Mouse (Mus musculus) brain, embryonic 14.5 days (tissue): ENCODE results near the gene Lin7b. TPM values are rescaled to one million over a fixed set of nuclear protein-coding genes. Genes with fewer than 3 reads are reported as not detected.
"Not testable (repeated sequence)": the region's sequence is repeated elsewhere in the genome, so short reads cannot be mapped to it uniquely, and the experiment has no call there.

Source experiments
- DNase-seq: peaks from one replicate; pipeline ENCODE4 v3.0.0-alpha.2; 2011; ENCODE audit warnings: low read depth
- CTCF ChIP-seq: fragments of 200-500 bp; IDR thresholded peaks from 2 replicates; pipeline ENCODE4 v1.5.1; 2012; ENCODE audit warnings: inconsistent platforms, mild to moderate bottlenecking, moderate library complexity, borderline replicate concordance; ENCODE audit not compliant: insufficient read depth, insufficient read length; ENCODE audit errors: extremely low read depth
- POLR2A ChIP-seq: fragments of 200-500 bp; IDR thresholded peaks from 2 replicates; pipeline ENCODE4 v1.6.1; 2012; ENCODE audit warnings: mild to moderate bottlenecking, inconsistent platforms, borderline replicate concordance; ENCODE audit not compliant: poor library complexity, insufficient read depth, insufficient read length, severe bottlenecking; ENCODE audit errors: extremely low read depth
- polyA plus RNA-seq: library from polyadenylated mRNA; depleted of rRNA; stranded (reverse); fragments of >200 nt; gene quantifications from 2 replicates; pipeline ENCODE4 v1.2.3, GENCODE M21; 2012

The Lin7b gene
- polyA plus RNA-seq, 1 experiment, result 17.6 TPM

DNA sequence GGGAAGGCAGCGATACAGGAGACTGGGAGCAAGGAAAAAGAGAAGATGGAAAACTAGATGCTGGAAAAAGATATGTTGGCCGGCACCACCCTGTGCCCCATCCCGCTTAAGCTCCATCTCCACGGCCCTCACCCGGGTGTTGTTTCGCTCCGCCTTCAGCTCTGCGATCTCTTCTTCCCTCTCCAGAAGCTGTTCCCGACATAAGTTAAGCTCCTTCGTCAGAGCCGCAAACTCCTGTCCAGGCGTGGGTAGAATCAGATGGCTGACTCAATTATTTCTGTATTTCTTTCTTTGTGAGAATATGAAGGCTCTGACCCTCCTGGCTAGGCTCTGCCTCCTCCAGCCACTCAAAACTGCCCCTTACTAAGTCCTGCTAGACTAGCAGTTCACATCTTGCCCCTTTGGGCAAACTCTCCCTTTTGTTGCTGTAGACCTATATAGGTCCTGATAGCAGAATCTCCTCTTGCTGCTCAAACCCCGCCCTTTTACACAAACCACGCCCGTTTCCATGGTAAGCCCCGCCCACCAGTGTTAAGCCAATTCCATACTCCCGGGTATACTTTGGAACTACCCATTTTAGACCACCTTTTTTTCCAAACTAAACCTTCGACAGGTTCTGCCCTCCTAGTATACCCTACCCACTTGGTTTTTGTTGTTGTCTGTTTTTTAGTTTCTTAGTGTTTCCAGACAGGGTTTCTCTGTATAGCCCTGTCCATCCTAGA lies 9.8 kb downstream of the Lin7b start:
- no peak for DNase-seq
- TF ChIP-seq CTCF, result no peak
- TF ChIP-seq POLR2A, result no peak

DNA sequence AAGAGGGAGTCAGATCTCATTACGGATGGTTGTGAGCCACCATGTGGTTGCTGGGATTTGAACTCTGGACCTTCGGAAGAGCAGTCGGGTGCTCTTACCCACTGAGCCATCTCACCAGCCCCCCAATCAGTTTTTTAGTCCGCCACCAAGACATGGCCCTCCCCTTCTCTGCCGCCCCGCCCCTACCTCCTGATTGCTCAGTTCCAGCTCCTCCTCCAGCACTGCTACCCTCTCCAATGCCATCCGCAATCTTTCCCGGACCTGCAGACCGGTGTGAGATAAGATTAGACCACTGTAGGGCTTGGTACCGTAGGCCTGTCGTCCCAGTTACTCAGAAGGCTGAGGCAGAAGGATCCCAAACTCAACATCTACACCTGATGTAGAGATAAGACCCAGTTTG lies 11.3 kb downstream of the Lin7b start:
- not testable (repeated sequence) for DNase-seq

DNA sequence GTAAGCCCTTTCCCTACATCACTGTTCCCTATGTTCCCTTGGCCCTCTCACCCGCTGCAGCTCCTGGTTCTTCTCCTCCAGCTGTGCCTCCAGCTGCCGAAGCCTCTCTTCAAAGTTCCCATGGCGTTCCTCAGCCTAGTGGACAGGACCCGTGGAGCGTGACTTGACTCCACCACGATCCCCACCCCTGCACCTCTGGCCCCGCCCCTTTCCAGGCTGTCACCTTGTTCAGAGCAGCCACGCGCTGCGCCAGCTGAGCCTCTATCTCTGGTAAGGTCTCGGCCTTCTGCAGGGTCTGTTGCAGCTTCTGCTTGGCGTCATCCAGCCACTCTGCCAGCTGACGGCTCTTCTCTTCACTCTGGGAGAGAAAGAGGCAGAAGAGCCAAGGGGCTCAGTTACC lies 14.3 kb downstream of the Lin7b start:
- no peak for DNase-seq

DNA sequence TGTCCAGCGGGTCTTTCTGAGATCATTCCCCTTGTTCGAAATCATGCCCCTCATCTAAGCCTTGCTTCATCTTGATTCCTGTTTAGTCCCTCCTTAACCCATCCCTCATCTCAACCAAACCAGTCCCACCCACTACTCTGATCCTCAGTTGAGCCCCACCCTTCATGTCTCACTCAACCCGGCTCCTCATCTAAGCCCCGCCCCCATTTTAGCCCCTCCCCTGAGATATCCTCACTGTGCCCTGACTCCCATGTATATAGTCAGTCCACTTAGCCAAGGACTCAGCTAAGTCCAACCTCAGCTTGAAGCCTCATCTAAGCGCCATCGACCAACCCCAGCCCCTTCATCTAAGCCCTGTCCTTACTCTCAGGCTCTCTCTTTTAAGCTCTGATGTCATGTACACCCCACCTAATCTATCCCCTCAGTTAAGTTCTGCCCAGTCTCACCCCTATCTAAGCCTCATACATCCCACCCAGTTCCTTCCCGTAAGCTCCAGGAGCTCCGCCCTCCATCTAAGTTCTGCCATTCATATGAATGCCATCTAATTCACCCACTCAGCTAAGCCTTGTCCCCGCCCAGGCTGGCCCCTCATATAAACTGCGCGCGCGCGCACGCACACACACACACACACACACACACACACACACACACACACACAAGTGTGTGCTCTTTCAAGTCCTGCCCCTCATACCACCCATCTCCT lies 14.9 kb downstream of the Lin7b start:
- no peak for TF ChIP-seq CTCF
- TF ChIP-seq POLR2A, result no peak
- DNase-seq, result no peak

More for the DNA sequence above, 14.3 kb downstream of the Lin7b start:
- TF ChIP-seq POLR2A, result no peak
- TF ChIP-seq CTCF, result no peak

DNA sequence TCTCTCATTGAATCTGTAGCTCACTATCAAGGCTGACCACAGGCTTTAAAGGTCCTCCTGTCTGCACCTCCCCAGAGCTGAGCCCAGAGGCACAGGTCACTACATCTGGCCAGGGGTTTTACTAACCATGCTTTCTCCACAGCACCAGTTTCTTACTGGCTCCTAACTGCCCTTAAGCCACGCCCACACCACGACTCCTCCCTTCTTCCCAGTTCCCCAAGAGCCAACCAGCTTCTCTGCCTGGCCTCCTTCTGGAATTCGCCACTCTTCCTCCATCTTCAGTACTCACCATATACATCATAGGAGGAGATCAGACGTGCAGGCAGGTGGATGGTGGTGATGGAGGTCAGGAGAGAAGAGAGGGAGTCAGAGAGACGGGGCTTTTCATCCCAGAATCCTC lies 17.3 kb downstream of the Lin7b start:
- no peak for DNase-seq
- no peak for TF ChIP-seq CTCF
- no peak for TF ChIP-seq POLR2A

DNA sequence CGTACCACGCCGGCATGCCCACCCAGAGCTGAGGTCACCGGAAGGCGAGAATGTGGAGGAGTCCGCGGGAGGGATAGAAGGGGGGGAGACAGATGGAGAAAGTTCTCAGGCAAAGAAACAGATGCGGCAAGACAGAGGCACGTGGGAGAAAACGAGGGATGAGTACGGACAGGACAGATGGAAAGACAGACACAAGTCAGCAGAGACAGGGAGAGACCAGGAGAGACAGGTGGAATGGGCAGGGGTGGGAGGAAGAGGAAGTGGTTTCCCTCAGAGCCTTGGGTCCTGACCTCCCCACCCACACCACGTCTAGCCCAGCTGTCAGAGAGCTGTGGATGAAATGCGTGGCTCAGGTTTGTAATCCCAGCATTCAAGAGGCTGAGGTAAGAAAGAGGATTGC lies 23.5 kb downstream of the Lin7b start:
- TF ChIP-seq POLR2A, result no peak
- no peak for TF ChIP-seq CTCF
- DNase-seq, result no peak

DNA sequence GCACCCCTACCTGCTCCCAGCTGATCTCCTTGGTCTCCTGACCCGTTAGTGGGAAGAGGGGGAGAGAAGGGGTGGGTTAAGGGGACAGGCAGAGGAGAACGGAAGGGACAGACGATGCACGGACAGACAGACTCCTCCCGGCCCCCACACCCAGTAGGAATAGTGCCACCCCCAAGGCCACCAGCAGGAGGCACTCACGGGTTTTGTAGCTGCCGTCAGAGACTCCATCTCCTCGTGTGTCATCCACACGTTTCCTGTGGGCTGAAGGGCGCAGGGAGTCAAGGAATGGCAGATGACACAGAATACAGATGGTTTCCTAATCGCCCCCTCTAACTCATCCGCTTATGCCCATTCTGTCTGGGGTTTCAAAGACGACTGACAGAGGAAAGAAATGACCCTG lies 26.8 kb downstream of the Lin7b start:
- TF ChIP-seq POLR2A (no peak), CTCF (peak; percentile 28; the same call in 1 of the 2 replicates)
- no peak for DNase-seq

DNA sequence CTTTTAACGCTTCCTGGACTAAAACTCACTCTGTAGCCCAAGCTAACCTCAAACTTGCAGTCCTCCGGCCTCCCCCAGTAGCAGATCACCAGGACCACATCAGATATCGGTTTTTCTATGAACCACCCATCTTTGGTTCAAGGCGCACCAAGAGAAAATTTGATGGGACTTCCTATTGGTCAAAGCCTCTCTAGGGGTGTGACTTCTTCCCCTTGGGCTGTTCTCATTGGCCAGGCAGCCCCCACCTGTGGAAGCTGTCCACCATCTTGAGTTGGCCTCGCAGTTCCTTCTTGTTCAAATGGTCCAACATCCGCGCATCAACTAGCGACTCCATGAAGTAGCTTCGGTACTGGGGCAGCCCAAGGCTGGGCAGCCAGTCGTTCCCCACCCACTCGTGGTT lies 28.3 kb downstream of the Lin7b start:
- TF ChIP-seq CTCF (no peak), POLR2A (no peak)
- no peak for DNase-seq

DNA sequence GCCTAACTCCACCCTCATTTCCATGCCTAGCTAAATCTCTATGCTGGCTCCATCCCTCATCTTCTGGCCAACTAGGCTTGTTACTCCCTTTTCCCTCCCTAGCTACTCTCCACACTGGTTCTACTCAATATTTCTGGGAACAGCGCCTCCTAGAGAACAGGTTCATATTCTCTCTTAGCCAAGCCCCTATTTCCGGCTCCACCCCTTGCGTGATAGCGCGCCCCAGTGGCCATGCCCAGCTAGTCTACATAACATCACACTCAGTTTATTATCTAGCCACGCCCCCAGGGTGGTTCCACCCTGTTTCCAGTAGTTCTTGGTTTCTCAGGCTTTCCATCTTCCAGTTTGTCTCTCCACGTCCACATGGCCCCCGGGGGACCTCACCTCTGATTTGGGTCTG lies 29.1 kb downstream of the Lin7b start:
- peak; percentile 78 for DNase-seq
- TF ChIP-seq CTCF (peak; percentile 49; the same call in 1 of the 2 replicates), POLR2A (no peak)

DNA sequence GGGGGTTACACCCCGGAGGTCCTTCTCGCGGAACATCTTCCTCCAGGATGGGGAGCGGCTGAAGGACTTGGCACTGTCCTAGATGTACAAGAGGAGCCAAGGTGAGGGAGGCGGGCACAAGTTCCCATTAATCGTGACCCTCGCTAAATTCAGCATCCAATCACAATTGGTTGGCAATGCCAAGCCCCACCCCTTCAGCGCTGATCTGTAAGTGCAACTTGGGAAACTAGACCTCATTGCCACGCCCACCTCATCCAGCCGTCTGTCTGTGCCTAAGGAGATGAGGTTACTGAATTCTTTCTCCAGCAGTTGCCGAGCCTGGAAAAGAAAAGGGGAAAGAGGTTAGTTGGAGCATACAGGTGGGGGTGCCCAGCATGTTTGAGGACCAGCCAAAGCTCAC lies 29.7 kb downstream of the Lin7b start:
- TF ChIP-seq POLR2A (no peak), CTCF (no peak)
- peak; percentile 79 for DNase-seq

DNA sequence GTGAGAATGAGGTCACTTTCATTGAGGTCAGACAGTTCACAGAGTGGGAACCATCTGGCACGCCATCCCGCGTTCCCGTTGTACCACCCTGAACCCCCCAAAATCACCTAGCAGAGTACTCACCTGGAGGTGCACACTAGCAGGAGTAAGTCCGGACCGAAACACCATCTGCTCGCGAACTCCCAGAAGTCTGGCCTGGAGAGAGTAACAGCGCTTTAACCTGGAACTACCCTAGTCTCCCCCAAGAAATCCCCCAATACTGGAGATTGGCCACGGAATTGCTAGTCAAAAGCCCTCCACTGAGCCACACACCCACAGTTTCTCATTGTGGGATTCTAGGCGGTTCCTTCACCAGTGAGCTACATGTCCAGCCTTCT lies 30.3 kb downstream of the Lin7b start:
- DNase-seq, result no peak
- TF ChIP-seq CTCF (no peak), POLR2A (no peak)

DNA sequence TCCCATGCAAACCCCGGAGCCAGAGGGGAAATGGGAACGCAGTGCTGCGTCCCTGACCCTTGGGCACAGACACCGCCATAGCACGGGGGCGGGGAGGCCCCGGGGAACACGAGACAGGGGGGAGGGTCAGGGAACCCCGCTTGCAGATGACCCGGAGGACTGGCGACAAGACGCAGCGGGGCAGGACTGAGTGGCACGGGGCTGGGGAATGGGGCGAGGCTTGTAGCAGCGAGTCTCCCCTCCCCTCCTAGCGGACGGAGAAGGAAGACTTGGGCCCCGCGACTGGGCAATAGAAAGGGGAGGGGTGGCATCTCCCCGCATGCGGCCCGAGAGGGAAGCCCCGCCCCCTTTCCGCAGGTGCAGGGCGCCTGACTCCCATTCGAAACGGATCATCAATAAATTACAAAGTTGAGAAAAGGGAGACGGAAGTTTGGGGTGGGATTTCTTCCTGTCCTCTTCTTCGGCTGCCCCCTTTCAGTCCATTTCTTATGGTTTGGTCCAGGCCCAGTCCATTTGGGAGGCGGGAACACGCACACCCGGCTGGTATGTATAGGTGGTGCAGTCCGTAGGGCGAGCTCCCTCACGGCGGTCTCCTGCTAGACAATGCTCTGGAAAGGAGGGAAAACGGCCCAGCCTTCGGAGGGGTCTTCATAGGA lies 30.8 kb downstream of the Lin7b start:
- DNase-seq, result peak; percentile 93
- TF ChIP-seq POLR2A, result peak; percentile 16; the same call in 1 of the 2 replicates
- TF ChIP-seq CTCF, result peak; percentile 44; the same call in 1 of the 2 replicates

DNA sequence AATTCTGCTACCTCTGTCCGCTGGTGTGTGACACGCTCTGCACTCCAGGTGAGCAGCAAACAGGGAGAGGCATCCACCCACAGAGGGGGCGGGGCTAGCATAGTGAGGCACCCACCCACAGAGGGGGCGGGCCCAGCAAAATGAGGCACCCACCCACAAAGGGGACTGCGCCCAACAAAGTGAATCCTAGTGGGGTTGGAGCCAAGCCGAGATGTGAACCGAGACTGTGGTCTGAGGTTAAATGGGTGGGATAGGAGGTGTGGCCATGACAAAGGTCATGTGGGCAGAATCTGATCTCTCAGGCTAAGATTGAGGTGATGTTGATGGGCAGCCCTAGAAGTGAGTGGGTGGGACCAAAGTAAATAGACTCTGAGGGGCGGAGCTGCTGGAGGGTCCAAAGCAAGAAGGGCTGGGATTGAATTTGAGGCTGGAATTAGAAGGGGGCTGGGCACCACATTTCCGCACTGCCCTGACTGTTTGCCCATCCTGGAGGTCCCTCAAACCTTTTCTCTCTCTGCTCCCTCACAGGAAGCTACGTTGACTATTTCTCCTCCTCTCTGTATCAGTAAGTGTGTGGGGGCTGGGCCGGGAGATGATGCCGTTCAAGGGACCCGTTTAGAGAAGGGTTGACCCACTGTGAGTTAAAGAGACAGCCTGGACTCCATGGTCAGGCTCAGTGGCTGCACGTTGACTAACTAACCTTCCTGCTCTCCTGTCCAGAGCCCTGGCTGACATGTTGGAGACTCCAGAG lies 32.0 kb downstream of the Lin7b start:
- peak; percentile 23 for DNase-seq
- no peak for TF ChIP-seq CTCF
- no peak for TF ChIP-seq POLR2A
